Mouse (Mus musculus): ENCODE data around the gene Pfkfb2.

- TF ChIP-seq CTCF (IDR thresholded peaks at IDR 0.05; ENCODE audit: control insufficient read depth, insufficient read depth, insufficient read length) (no peak), CEBPB (IDR thresholded peaks at IDR 0.05; ENCODE audit: low read depth) (no peak), MAX (IDR thresholded peaks at IDR 0.05) (no peak)
These were observed 18.6 kb downstream of the Pfkfb2 start for GRCm38 (mm10) chr1:130710283-130711080.

Data from C2C12 (cell line).